Mouse (Mus musculus) heart, postnatal 36 days (tissue): ENCODE data around the gene Ptbp2. TPM values are rescaled to one million over a fixed set of nuclear protein-coding genes. Genes with fewer than 3 reads are reported as not detected.

Experiments
- DNase-seq, 2 experiments: peaks; one replicate each; pipeline ENCODE4 v3.0.0; 2021 to 2022
- intact Hi-C: fragments of 180-260 bp; cut with DNase I; formaldehyde crosslinking; loops from one replicate; pipeline ENCODE4 v1.15.1; 2025
- total RNA-seq, 2 experiments: library from RNA; stranded (reverse); gene quantifications; 2 replicates each; pipeline ENCODE4 v1.2.3; 2021

The Ptbp2 gene
- total RNA-seq: 10 to 100 TPM; 22.5 to 23.1 TPM

DNA sequence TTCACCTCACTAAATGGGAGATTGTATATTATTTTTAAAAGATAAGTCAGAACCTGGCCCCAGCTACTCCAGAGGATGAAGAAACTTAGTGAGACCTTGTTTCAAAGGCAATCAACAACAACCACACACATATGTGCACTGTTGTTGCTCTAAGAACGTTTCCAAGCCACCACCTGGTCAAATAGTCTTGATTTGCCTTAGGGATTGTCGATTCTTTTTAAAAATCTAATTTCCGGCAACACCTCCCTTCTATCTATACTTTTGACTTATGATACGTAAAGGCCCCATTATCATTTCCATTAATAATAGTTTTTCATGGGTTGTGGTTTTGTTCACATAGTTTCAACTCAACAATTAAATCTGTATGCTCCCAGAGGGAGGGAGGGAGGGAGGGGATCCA is at the start of gene Ptbp2:
TSS of gene Ptbp2 (minus strand) at position 101 of the 400 bp plus-strand sequence.
- no peak for DNase-seq
- intact Hi-C loops: no loop called here

GRCm38 (mm10) chr3:119814678-119815077 is 30.4 kb upstream of the Ptbp2 start:
- no peak for DNase-seq
- intact Hi-C loops: no loop called here

DNA sequence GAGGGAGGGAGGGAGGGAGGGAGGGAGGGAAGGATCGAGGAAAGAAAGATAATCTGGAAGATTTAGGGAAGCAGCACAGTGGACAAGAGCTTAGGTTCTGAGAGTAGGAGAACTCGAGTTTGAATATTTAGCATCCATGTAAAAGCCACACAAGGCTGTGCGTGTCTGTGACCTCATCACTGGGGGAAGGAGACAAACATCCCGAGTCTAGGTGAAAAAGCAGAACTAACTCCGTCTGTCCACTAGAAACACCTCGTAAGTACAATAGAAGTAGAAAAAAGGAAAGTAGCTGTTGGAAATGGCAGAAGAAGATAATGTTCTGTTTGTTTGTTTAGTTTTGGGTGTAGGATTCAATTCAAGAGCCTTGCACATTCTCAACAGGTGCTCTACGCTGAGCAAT is 21.9 kb upstream of the Ptbp2 start:
- intact Hi-C loops: no loop called here
- DNase-seq: no peak

DNA sequence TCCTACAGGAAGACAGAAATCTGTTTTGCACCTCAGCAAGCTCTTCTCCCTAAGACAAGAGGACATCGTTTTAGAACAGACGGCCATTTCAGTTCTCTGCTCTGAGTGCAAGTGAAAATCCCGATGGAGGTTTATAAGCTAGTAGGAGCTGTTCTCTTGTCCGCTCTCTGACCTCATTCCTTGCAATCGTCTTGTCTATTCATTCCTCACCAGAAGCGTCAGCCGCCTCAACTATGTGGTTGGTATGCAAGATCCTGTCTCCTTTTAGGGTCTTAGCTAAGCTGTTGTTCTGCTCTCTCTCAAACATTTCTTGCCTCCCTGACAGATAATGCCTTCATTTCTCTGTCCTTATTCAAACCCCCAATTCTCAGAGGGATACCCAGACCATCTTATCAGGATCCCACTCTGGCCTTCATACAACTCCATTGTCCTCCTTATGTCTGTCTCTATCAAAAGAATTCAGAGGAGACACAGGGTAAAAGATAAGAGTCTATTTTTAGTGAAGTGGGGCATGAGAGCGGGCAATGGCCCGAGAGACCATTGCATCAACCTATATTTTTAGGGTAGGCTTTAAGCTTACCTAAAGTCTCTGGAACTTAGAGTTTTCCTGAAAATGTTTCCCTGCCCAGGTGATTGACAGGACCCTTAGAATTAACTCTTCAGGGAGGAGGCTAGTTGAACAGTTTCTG is 10.6 kb upstream of the Ptbp2 start:
- DNase-seq: no peak
- intact Hi-C loops: no loop called here

GRCm38 (mm10) chr3:119782946-119783701 is 1.1 kb downstream of the Ptbp2 start:
- peak; percentile 84 to 92 for DNase-seq
- intact Hi-C loops: no loop called here

GRCm38 (mm10) chr3:119782022-119782945 is 2.0 kb downstream of the Ptbp2 start:
- peak in 1 of 2 experiments; percentile 59 for DNase-seq
- intact Hi-C loops: no loop called here

DNA sequence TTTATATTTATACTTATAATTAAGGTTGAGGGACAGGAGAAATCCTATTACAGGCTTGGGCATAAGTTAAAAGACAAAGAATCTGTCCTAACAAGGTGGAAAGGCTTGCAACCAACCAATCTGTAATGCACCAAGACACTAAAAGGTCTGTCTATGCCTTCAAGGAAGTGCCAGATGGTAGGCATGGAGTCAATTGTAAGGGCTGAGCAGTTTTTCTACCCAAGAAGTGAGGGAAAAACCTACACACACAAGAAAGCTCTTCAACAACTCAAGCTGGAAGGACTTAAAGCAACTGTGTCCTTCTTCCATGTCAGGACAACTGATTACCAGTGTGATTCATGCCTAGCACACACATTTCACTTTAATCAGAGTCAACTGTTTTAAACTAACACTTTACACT is 3.4 kb downstream of the Ptbp2 start:
- intact Hi-C loops: no loop called here
- no peak for DNase-seq

GRCm38 (mm10) chr3:119779261-119779660 is 5.0 kb downstream of the Ptbp2 start:
- DNase-seq: no peak
- intact Hi-C loops: no loop called here

GRCm38 (mm10) chr3:119778431-119778830 is 5.8 kb downstream of the Ptbp2 start:
- DNase-seq: no peak
- intact Hi-C loops: no loop called here

GRCm38 (mm10) chr3:119776129-119776528 is 8.1 kb downstream of the Ptbp2 start:
- no peak for DNase-seq
- intact Hi-C loops: no loop called here

- intact Hi-C loops: no loop called here
- DNase-seq: no peak
Observed at GRCm38 (mm10) chr3:119772789-119773188, 11.5 kb downstream of the Ptbp2 start.

DNA sequence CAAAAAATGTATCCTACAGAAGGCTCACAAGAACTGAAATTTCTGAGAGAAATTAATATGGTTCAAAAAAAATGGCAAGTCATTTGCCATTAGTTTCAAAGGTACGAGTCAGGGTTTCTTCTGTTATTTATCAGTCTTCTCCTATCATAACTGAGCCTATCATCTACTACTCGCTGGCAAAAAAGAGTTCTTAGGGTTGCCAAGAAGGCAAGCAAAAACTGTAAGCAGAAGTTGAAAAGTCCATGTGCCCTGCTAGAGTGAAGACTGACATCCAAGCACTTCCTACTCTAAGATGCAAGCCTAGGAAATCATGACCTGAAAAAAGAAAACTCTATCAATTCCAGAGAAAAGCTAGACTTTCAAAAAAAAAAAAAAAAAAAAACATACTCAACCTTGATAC is 20.5 kb downstream of the Ptbp2 start:
- intact Hi-C loops: no loop called here
- DNase-seq: no peak

DNA sequence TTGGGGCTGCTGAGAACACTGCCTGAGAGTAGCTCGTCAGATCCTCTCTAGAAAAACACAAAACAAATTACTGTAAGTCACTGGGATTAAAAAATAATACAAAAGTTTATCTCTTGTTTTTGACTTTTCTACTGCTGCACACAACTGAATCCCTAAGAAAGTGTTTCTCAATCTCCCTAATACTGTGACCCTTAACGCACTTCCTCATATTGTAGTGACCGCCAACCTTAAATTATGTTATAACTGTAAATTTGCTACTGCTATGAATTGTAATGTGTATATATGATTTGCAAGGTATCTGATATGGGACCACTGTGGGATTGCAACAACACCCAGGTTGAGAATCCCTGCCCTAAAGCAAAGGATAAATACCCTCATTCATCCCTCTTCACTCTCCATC is 22.5 kb downstream of the Ptbp2 start:
- intact Hi-C loops: no loop called here

GRCm38 (mm10) chr3:119753791-119754190 is 30.5 kb downstream of the Ptbp2 start:
- no peak for DNase-seq
- intact Hi-C loops: no loop called here

More for the DNA sequence above, 22.5 kb downstream of the Ptbp2 start:
- no peak for DNase-seq

DNA sequence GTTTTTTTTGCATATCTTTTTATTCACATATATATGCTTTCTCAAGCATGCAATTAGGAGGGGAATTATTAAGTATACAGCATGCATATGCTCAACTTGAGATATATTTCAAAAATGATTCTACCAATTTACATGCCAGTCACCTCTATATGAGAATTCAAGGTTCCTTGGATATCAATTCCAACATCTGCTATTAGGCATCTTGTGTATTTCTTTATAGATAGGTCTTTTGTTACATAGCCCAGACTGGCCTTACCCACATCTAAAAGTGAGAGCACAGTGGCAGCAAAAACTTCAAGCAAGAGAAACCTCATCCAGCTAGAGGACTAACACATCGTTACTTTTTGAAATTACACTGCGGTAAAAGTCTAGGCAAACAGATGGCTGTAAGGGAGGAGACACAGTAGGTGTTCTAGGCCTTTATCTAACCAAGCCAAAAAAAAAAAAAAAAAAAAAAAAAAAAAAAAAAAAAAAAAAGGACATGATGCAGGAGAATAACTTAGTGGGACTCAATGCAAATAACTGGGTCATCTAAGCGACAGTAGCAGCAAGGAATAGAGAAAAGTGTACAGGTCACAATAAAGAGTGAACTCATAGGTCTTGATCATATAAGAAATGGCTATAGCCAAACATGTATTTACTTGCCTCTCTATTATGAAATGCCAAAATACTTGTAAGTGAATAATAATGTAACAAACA is 34.6 kb downstream of the Ptbp2 start:
- DNase-seq: no peak
- intact Hi-C loops: no loop called here

DNA sequence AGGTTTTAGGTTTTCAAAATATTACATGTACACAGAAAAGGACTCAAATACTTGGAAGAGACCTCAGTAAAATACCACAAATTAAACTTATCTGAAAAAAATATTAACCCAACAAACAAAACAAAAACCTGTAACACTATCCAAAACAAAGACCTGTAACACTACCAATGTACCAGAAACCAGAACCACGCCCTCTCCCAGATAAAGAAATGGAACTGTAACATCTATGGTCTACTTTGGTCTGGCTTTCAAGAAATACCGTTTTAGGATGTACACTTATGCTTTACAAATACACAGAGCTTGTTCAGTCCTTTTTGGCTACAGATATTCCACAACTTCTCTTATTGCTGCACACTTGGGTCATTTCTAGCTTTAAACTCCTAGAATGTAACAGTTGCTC is 35.1 kb downstream of the Ptbp2 start:
- intact Hi-C loops: no loop called here
- no peak for DNase-seq

- intact Hi-C loops: no loop called here
- DNase-seq: no peak
Observed at GRCm38 (mm10) chr3:119746656-119747055, 37.6 kb downstream of the Ptbp2 start.

DNA sequence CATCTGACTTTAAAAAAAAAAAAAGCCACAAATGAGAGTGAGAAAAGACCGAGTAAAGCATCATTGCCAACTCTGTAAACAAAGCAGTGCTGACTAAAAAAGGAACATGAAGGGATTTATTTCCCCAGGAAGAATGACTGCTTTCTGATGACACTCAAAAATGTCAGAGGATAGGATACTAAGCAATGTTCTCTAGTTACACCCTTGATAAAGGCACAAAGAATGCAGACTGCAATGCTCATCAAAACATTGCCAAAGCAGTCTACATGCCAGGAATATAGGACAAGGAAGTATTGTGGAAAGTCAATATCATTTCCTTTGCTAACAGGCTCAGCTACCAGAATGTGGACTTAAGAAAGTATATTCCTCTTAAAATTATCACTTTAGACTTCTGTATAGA is 38.5 kb downstream of the Ptbp2 start:
- no peak for DNase-seq
- intact Hi-C loops: no loop called here

- intact Hi-C loops: no loop called here
Observed at GRCm38 (mm10) chr3:119729863-119730262, 54.4 kb downstream of the Ptbp2 start.

GRCm38 (mm10) chr3:119712066-119712465 is 72.2 kb downstream of the Ptbp2 start:
- no peak for DNase-seq
- intact Hi-C loops: no loop called here

More at GRCm38 (mm10) chr3:119729863-119730262, 54.4 kb downstream of the Ptbp2 start:
- DNase-seq: no peak
